Mouse (Mus musculus) CH12F3 (cell line): Measurements from ENCODE around the gene Evi5.

Source experiments
- in situ Hi-C: fragments of 300-500 bp; cut with MboI; formaldehyde crosslinking; loops from 2 replicates; pipeline ENCODE4 v1.14.3; 2020; ENCODE audit warnings: low sequenced_read_pairs

Gene Evi5

DNA sequence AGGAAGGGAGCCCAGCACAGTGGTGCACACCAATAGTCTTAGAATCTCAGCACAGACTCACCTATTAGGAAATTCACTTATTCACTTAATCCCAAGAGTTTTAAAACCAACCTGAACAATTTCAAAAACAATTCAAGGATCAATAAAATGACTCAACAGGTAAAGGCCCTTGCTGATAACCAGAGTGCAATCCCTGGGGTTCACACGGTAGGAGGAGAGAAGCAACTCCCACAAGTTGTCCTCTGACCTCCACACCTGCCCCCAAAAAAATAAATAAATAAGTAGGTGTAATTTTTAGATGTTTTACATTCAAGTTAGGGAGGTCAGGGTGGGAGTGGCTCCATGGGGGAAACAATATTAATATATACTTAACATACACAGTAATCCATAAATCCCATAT lies 52.4 kb downstream of the Evi5 start:
- in situ Hi-C loops, result no loop called here

DNA sequence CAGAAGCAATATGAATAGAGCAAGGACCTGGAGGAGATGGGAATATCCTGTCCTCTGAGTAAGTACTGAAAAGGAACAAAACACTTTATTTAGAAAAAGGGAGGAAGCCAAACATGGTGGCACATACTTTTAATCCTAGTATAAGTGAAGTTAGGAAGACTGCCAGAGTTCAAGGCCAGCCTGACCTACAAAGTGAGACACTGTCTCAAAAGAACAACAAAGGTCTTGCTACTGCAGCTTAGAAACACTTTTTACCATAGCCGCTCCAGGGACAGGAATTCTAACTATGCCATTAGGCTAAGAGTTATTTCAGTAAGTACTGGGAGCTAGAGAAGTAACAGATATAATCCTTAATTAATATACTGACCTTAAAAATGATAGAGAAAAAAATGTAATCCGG lies 60.3 kb downstream of the Evi5 start:
- in situ Hi-C loops, result no loop called here

DNA sequence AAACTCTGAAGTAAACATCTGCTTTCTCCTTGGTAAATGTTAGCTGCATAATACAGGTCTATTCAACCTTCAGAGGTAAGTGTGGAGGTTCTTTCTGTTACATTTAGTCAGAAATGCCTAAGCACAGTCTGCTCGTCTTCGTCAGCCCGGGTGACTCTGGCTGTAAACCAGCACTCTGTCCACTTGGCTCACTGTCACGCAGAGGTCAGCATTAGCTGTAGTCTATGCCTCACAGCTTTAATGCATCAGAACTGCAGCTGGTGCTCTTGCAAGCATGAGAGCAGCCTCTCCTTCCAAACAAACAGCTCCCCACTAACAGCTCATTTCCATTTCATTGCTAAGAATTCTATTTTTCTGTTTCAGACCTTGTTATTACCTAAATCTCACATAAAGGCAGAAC lies 67.4 kb downstream of the Evi5 start:
- in situ Hi-C loops, result no loop called here

DNA sequence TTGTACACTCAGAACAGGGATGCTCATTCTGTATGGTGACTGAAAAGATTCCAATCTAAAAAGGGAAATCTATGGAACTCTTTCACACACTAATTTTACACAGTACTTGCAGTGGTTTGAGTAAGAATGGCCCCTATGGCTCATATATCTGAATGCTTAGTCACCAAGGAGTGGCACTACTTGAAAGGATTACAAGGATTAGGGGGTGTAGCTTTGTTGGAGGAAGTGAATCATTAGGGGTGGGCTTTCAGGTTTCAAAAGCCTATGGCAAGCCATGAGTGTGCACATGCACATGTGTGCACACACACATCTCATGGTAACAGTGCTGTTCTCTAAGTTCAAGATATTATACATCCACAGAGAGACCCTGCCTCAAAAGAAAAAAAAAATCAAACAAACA lies 72.3 kb downstream of the Evi5 start:
- in situ Hi-C loops, result no loop called here

- in situ Hi-C loops, result no loop called here
Observed at GRCm38 (mm10) chr5:107801234-107801633, 73.7 kb downstream of the Evi5 start.

DNA sequence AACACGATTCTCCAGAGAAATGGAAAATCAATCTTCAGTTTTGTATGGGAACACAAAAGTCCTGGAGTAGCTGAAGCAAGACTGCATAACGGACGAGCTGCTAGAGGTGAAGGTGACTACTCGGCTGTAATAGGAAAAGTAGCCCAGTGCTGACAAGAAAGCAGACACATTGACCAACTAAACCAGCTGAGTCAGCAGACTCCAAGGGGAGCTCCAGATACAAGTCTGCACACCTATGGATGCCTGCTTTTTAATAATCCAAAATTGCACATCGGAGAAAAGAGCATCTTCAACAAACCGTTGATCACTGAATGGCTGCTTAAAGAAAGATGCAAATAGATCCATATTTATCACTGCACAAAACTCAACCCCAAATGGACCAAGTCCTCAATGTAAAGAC lies 76.6 kb downstream of the Evi5 start:
- in situ Hi-C loops, result no loop called here

GRCm38 (mm10) chr5:107793927-107794326 lies 81.0 kb downstream of the Evi5 start:
- in situ Hi-C loops, result no loop called here

DNA sequence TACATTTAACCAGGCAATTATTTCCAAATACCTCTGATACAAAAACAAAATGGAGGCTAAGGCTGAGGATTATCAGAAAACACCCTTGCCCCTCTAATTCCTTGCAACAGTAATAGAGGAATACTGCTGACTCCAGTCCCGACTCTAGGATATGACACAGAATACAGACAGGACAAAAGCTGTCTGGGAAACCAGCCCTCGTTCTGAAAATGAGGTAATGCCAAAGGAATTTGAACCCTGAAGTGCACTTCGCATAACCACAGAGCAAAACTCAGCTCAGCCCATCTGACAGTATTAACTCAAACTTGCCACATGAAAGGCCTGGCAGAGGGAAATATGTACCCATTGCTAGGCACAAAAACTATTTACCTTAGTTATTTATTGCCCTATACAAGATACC lies 81.6 kb downstream of the Evi5 start:
- in situ Hi-C loops, result no loop called here

- in situ Hi-C loops, result no loop called here
Observed at GRCm38 (mm10) chr5:107792516-107792915, 82.4 kb downstream of the Evi5 start.

GRCm38 (mm10) chr5:107791966-107792365 lies 82.9 kb downstream of the Evi5 start:
- in situ Hi-C loops, result no loop called here

GRCm38 (mm10) chr5:107789492-107789891 lies 85.4 kb downstream of the Evi5 start:
- in situ Hi-C loops, result no loop called here

GRCm38 (mm10) chr5:107787682-107788443 lies 87.0 kb downstream of the Evi5 start:
- in situ Hi-C loops, result no loop called here

- in situ Hi-C loops, result no loop called here
Observed at GRCm38 (mm10) chr5:107782360-107782759, 92.5 kb downstream of the Evi5 start.

DNA sequence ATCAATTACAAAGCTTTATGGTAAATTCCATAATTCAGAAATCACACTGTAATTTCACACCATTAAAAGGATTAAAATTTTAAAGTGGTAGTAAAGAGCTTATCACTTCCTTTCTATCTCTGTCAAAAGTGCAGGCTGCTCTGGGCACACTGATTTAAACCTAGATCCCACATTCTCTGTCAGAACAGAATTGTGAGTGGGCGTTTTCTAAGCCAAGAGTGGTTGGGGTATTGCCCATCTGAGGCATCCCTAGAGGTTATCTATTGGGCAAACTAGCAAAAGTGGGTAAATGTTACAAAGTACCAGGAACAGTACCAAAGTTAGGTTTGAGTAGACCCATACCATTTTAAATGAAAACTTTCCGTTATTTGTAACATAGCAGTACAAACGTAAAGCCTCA lies 96.1 kb downstream of the Evi5 start:
- in situ Hi-C loops, result loop anchor here (10.0 kb wide), 1 partner anchor 164 kb away; no protein-coding TSS in a partner anchor

GRCm38 (mm10) chr5:107777545-107777830 lies 97.4 kb downstream of the Evi5 start:
- in situ Hi-C loops, result loop anchor here (10.0 kb wide), 1 partner anchor 163 kb away; no protein-coding TSS in a partner anchor

DNA sequence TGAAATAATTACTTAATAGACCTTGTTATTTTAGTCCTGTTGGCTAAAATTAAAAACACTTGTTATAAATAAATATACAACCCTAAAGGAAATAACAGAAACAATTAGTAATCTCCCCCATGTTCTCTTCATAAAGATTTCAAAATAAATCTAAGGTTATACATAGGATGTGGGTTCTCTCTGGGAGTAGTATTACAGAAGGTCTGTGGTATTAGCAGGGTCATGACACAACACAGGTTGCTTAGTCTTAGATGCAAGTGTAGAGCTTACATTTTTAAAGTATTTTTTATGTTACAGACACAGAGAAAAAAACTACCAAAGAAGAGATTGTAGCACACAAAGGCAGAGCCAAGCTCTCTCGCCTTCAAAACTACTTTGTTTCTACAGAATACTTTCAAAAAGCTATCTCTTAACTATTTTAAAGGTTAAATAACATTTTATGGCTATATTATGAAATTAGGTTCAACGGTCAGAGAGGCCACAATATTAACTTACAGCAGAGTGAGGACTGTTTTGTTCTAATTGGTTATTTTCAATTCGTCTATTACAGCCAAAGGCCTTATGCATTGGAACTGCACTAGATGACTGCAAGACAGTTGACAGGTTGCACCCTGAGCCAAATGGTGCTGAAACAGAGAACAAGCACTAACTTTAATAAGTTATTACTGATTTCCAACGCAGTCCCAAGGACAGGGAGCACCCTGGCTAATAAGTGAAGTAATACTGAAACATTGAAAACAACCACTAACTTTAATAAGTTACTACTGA lies 97.9 kb downstream of the Evi5 start:
- in situ Hi-C loops, result loop anchor here (10.0 kb wide), 1 partner anchor 162 kb away; no protein-coding TSS in a partner anchor

- in situ Hi-C loops, result loop anchor here (10.0 kb wide), 1 partner anchor 161 kb away; no protein-coding TSS in a partner anchor
Observed at GRCm38 (mm10) chr5:107775875-107776274, 99.0 kb downstream of the Evi5 start.

- in situ Hi-C loops, result loop anchor here (10.0 kb wide), 1 partner anchor 157 kb away; no protein-coding TSS in a partner anchor
Observed at GRCm38 (mm10) chr5:107772049-107772448, 102.9 kb downstream of the Evi5 start.

GRCm38 (mm10) chr5:107768224-107768623 lies 106.7 kb downstream of the Evi5 start:
- in situ Hi-C loops, result no loop called here

- in situ Hi-C loops, result no loop called here
Observed at GRCm38 (mm10) chr5:107765946-107766345, 109.0 kb downstream of the Evi5 start.

DNA sequence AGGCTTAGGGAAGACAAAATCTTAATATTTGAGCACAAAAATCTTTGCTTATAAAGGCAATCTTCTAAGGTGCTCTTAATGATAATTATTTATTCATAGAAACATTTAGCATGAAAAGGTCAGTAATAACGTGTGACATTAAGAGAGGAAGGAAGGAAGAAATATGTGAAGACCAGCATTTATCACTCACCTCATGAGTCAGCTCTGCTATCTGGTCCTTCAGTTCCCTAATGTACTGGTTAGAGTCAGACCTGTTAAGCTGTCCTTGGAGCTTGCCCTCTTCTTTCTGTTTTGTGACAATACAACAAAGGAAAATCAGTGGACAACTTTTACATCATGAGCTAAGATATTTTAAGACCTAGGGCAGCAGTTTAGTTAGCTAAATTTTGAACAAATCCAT lies 110.4 kb downstream of the Evi5 start:
- in situ Hi-C loops, result no loop called here

- in situ Hi-C loops, result no loop called here
Observed at GRCm38 (mm10) chr5:107763674-107764073, 111.2 kb downstream of the Evi5 start.
